Mouse (Mus musculus) heart, adult 2 months (tissue): ENCODE results near the gene Pawr. TPM values are rescaled to one million over a fixed set of nuclear protein-coding genes. Genes with fewer than 3 reads are reported as not detected.

Source experiments
- DNase-seq, 2 experiments: peaks; one replicate each; pipeline ENCODE4 v3.0.0; 2021
- H3K27ac ChIP-seq: fragments of 200-600 bp; 2 replicates; pipeline ENCODE4 v1.8.1; 2022
- H3K27me3 ChIP-seq: fragments of 200-500 bp; 2 replicates; pipeline ENCODE4 v1.6.1; 2012; ENCODE audit warnings: mild to moderate bottlenecking, low read length, inconsistent platforms, mixed read lengths; ENCODE audit not compliant: control insufficient read depth, insufficient read depth
- H3K36me3 ChIP-seq: fragments of 200-500 bp; 2 replicates; pipeline ENCODE4 v1.6.1; 2012; ENCODE audit warnings: low read length, inconsistent platforms; ENCODE audit not compliant: control insufficient read depth, insufficient read depth
- H3K4me1 ChIP-seq: fragments of 200-500 bp; 2 replicates; pipeline ENCODE4 v1.6.1; 2011; ENCODE audit warnings: low read length; ENCODE audit not compliant: control insufficient read depth, insufficient read depth
- H3K4me3 ChIP-seq: fragments of 200-600 bp; 2 replicates; pipeline ENCODE4 v1.8.1; 2022
- H3K79me2 ChIP-seq: fragments of 200-500 bp; replicated peaks from 2 replicates; pipeline ENCODE4 v1.6.1; 2012; ENCODE audit warnings: mild to moderate bottlenecking, inconsistent platforms, low read length, moderate library complexity, mixed read lengths; ENCODE audit not compliant: control insufficient read depth, insufficient read depth
- H3K9ac ChIP-seq: fragments of 200-500 bp; 2 replicates; pipeline ENCODE4 v1.6.1; 2012; ENCODE audit warnings: low read depth, mild to moderate bottlenecking, control low read depth, inconsistent platforms, low read length, mixed read lengths
- CTCF ChIP-seq: fragments of 200-600 bp; IDR thresholded peaks from 2 replicates; pipeline ENCODE4 v1.8.1; 2022; ENCODE audit warnings: antibody characterized with exemption, mild to moderate bottlenecking, moderate library complexity
- EP300 ChIP-seq: fragments of 200-500 bp; IDR thresholded peaks from 2 replicates; pipeline ENCODE4 v1.6.1; 2011; ENCODE audit warnings: low read depth, low read length, control low read depth; ENCODE audit not compliant: insufficient read depth
- POLR2A ChIP-seq: fragments of 200-500 bp; IDR thresholded peaks from 2 replicates; pipeline ENCODE4 v1.6.1; 2011; ENCODE audit warnings: mild to moderate bottlenecking, low read depth, low read length, control low read depth; ENCODE audit not compliant: insufficient read depth
- WGBS: fragments of 180-500 bp; shearing (Covaris S2); methylation state at CpG from one replicate; pipeline ENCODE4 v1.1.7; 2018; 5-methylcytosine and 5-hydroxymethylcytosine counted together
- intact Hi-C: fragments of 180-260 bp; cut with DNase I; formaldehyde crosslinking; loops from one replicate; pipeline ENCODE4 v1.15.1; 2025
- polyA plus RNA-seq: library from polyadenylated mRNA; depleted of rRNA; stranded (reverse); fragments of >200 nt; gene quantifications from 2 replicates; pipeline ENCODE4 v1.2.3, GENCODE M21; 2012
- total RNA-seq, 2 experiments: library from RNA; stranded (reverse); gene quantifications; 2 replicates each; pipeline ENCODE4 v1.2.3; 2021

The Pawr gene
- total and polyA plus RNA-seq, 3 experiments: 2.0 to 3.5 (median 2.5) TPM

- Histone ChIP-seq H3K27ac (no peak overlapping the region), H3K36me3 (no peaks in the 10 kb centered on the region), H3K27me3 (no peaks in the 10 kb centered on the region), H3K4me1 (no peaks in the 10 kb centered on the region), H3K4me3 (no peak overlapping the region), H3K9ac (no peak overlapping the region), H3K79me2 (no peaks in the 10 kb centered on the region)
- intact Hi-C loops: loop anchor here (10.0 kb wide), 1 partner anchor 430 kb away; no protein-coding TSS in a partner anchor
- DNase-seq: no peak
- TF ChIP-seq EP300 (no peak), CTCF (no peak), POLR2A (no peak)
- WGBS: 90% methylated on average over 5 of the region's 5 CpGs
Measured at GRCm38 (mm10) chr10:108284977-108285376, 46.9 kb upstream of the Pawr start.

DNA sequence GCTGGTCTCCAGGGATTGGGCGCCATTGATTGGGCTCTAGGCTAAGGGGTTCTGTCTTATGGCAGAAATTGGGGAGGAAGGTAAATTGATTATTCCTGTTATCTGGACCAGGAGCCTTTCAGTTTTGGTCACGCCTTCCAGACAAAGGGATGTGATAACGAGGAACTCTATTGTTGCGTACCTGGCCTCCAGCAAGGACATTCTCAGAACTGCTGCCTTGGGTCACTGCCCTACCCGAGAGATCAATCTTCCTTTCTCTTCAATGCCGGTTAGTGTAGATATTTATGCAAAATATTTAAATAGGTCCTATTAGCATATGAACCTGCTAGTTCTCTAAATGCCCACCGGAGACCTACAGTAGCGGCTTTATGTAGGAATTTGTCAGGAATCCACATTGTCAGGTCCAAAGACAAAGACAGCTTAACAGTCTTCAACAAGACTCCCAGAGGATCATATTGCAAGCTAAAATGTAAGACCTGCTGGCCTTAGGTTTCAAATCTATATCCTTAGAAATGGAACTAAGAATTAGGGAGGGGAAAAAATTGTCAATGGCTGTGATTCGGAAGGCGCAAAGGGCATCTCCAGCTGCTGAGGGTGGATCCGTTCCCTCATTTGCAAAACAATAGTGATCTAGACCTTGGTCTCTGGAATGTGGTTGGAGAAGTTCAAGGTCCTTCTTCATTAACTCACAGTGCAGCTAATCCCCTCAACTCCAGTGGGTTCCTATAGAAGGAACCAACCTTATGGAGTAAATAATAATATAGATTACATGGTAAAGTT lies 45.1 kb upstream of the Pawr start:
- Histone ChIP-seq H3K79me2 (no peaks in the 10 kb centered on the region), H3K4me1 (no peaks in the 10 kb centered on the region), H3K27ac (no peak overlapping the region), H3K36me3 (no peaks in the 10 kb centered on the region), H3K27me3 (no peaks in the 10 kb centered on the region), H3K9ac (no peak overlapping the region), H3K4me3 (no peak overlapping the region)
- TF ChIP-seq EP300 (no peak), POLR2A (no peak), CTCF (no peak)
- DNase-seq: no peak
- 79% methylated on average over 11 of the region's 11 CpGs for WGBS
- intact Hi-C loops: loop anchor here (10.0 kb wide), 1 partner anchor 432 kb away; no protein-coding TSS in a partner anchor

- 49% methylated on average over 4 of the region's 4 CpGs for WGBS
Measured at GRCm38 (mm10) chr10:108287438-108287801, 44.5 kb upstream of the Pawr start.

GRCm38 (mm10) chr10:108290046-108290445 lies 41.9 kb upstream of the Pawr start:
- intact Hi-C loops: no loop called here
- no peaks in the 10 kb centered on the region for H3K79me2 ChIP-seq
- 95% methylated on average over 13 of the region's 13 CpGs for WGBS
- DNase-seq: no peak
- TF ChIP-seq POLR2A (no peak), CTCF (no peak), EP300 (no peak)
- no peak overlapping the region for H3K9ac ChIP-seq
- H3K4me3 ChIP-seq: no peak overlapping the region
- no peak overlapping the region for H3K27ac ChIP-seq
- no peaks in the 10 kb centered on the region for H3K4me1 ChIP-seq
- no peaks in the 10 kb centered on the region for H3K27me3 ChIP-seq
- no peaks in the 10 kb centered on the region for H3K36me3 ChIP-seq

More at GRCm38 (mm10) chr10:108287438-108287801, 44.5 kb upstream of the Pawr start:
- Histone ChIP-seq H3K27me3 (no peaks in the 10 kb centered on the region), H3K9ac (no peak overlapping the region), H3K27ac (no peak overlapping the region), H3K36me3 (no peaks in the 10 kb centered on the region), H3K4me1 (no peaks in the 10 kb centered on the region), H3K79me2 (no peaks in the 10 kb centered on the region), H3K4me3 (no peak overlapping the region)
- TF ChIP-seq EP300 (no peak), POLR2A (no peak), CTCF (no peak)
- DNase-seq: no peak
- intact Hi-C loops: loop anchor here (10.0 kb wide), 1 partner anchor 433 kb away; no protein-coding TSS in a partner anchor

GRCm38 (mm10) chr10:108291688-108292471 lies 40.0 kb upstream of the Pawr start:
- no peaks in the 10 kb centered on the region for H3K79me2 ChIP-seq
- TF ChIP-seq POLR2A: no peak
- no peak for TF ChIP-seq CTCF
- no peak for TF ChIP-seq EP300
- no peaks in the 10 kb centered on the region for H3K4me1 ChIP-seq
- WGBS: 80% methylated on average over 12 of the region's 12 CpGs
- H3K36me3 ChIP-seq: no peaks in the 10 kb centered on the region
- no peak overlapping the region for H3K27ac ChIP-seq
- no peaks in the 10 kb centered on the region for H3K27me3 ChIP-seq
- H3K4me3 ChIP-seq: no peak overlapping the region
- no peak overlapping the region for H3K9ac ChIP-seq
- intact Hi-C loops: no loop called here
- no peak for DNase-seq

DNA sequence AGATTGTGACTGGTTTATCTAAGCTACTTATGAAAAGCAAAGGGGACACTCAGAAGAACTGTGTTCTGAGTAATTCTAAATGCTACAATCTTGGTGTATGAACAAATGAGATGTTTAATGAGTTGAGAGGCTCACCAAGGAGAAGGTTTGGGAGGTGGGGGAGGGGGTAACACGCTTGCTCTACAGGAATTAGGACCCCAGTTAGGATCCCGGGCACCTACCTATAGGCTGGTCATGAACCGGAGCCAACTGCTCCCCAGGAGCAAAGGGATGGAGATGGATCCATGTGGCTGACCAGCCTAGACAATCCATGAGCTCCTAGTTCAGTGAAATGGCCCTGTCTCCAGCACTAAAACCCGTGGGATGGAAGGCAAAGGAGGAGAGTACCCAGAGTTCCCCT lies 39.3 kb upstream of the Pawr start:
- Histone ChIP-seq H3K9ac (no peak overlapping the region), H3K27ac (no peak overlapping the region), H3K79me2 (no peaks in the 10 kb centered on the region), H3K4me1 (no peaks in the 10 kb centered on the region), H3K27me3 (no peaks in the 10 kb centered on the region), H3K36me3 (no peaks in the 10 kb centered on the region), H3K4me3 (no peak overlapping the region)
- 91% methylated on average over 4 of the region's 4 CpGs for WGBS
- no peak for DNase-seq
- no peak for TF ChIP-seq CTCF
- no peak for TF ChIP-seq EP300
- no peak for TF ChIP-seq POLR2A
- intact Hi-C loops: no loop called here
